Mouse (Mus musculus): ENCODE data around the gene Rgs6.

- TF ChIP-seq POLR2A (IDR thresholded peaks at IDR 0.05; ENCODE audit: low read depth, low read length) (no peak), CTCF (conservative IDR thresholded peaks at IDR 0.05; ENCODE audit: insufficient read depth, insufficient read length, low read depth, low read length) (no peak)
Measured at GRCm38 (mm10) chr12:82751846-82752245, 163.8 kb downstream of the Rgs6 start.

All from kidney, adult 2 months (tissue).